Mouse (Mus musculus) left cerebral cortex, adult 18-20 months (tissue): ENCODE results near the gene Krcc1. TPM values are rescaled to one million over a fixed set of nuclear protein-coding genes. Genes with fewer than 3 reads are reported as not detected.
A peak's percentile ranks its signal among the peaks of the same experiment; 100 is the strongest.

Experiments used
- DNase-seq, 2 experiments: peaks; one replicate each; pipeline ENCODE4 v3.0.0; 2021 to 2022; ENCODE audit warnings: low spot score in 2 of 2, mixed read lengths in 1 of 2
- long read RNA-seq, 2 experiments: library from polyadenylated mRNA; stranded (forward); transcript quantifications; one replicate each; pipeline ENCODE4 v2.0.0; 2021
- total RNA-seq, 2 experiments: library from RNA; stranded (reverse); gene quantifications; 2 replicates each; pipeline ENCODE4 v1.2.3; 2021

Krcc1 gene
- total RNA-seq, result 10 to 100 TPM; 14.2 to 15.9 TPM
- long read RNA-seq, experiment 1, transcript Krcc1-203 (3 exons, 1,687 nt), result major isoform, 14 of 17 reads
- long read RNA-seq, experiment 1, partial matches to known transcripts, result 0 of 17 reads
- long read RNA-seq, experiment 1, other reads (novel, unspliced or antisense), result 2 of 17 reads
- long read RNA-seq, experiment 2, transcript Krcc1-203 (3 exons, 1,687 nt), result major isoform, 11 of 12 reads
- long read RNA-seq, experiment 2, partial matches to known transcripts, result 0 of 12 reads
- long read RNA-seq, experiment 2, other reads (novel, unspliced or antisense), result 1 of 12 reads

GRCm38 (mm10) chr6:71271389-71272315 is at the start of gene Krcc1:
Gene Krcc1 (plus strand): TSS chr6:71271677.
- peak; percentile 94 to 96 for DNase-seq

GRCm38 (mm10) chr6:71224184-71224943 is 47.1 kb upstream of the Krcc1 start:
- no peak for DNase-seq

GRCm38 (mm10) chr6:71226544-71226943 is 44.9 kb upstream of the Krcc1 start:
- no peak for DNase-seq

- DNase-seq, result no peak
Observed at GRCm38 (mm10) chr6:71227157-71227770, 44.2 kb upstream of the Krcc1 start.

- no peak for DNase-seq
Observed at GRCm38 (mm10) chr6:71235121-71235520, 36.4 kb upstream of the Krcc1 start.

- no peak for DNase-seq
Observed at GRCm38 (mm10) chr6:71235944-71236343, 35.5 kb upstream of the Krcc1 start.

GRCm38 (mm10) chr6:71236506-71236905 is 35.0 kb upstream of the Krcc1 start:
- DNase-seq, result no peak

GRCm38 (mm10) chr6:71237031-71237431 is 34.4 kb upstream of the Krcc1 start:
- no peak for DNase-seq

GRCm38 (mm10) chr6:71239069-71239750 is 32.3 kb upstream of the Krcc1 start:
- no peak for DNase-seq

GRCm38 (mm10) chr6:71240831-71241230 is 30.6 kb upstream of the Krcc1 start:
- no peak for DNase-seq

GRCm38 (mm10) chr6:71242811-71243210 is 28.7 kb upstream of the Krcc1 start:
- DNase-seq, result no peak

- DNase-seq, result no peak
Observed at GRCm38 (mm10) chr6:71243258-71243657, 28.2 kb upstream of the Krcc1 start.

- DNase-seq, result no peak
Observed at GRCm38 (mm10) chr6:71248420-71248819, 23.1 kb upstream of the Krcc1 start.

- no peak for DNase-seq
Observed at GRCm38 (mm10) chr6:71249615-71250014, 21.9 kb upstream of the Krcc1 start.

GRCm38 (mm10) chr6:71250951-71251350 is 20.5 kb upstream of the Krcc1 start:
- no peak for DNase-seq

GRCm38 (mm10) chr6:71254456-71254855 is 17.0 kb upstream of the Krcc1 start:
- DNase-seq, result no peak

- DNase-seq, result no peak
Observed at GRCm38 (mm10) chr6:71256166-71256565, 15.3 kb upstream of the Krcc1 start.

- DNase-seq, result no peak
Observed at GRCm38 (mm10) chr6:71257375-71257774, 14.1 kb upstream of the Krcc1 start.

- DNase-seq, result no peak
Observed at GRCm38 (mm10) chr6:71258562-71258961, 12.9 kb upstream of the Krcc1 start.

GRCm38 (mm10) chr6:71259166-71259565 is 12.3 kb upstream of the Krcc1 start:
- DNase-seq, result no peak
